Mouse (Mus musculus) right cerebral cortex, postnatal 36 days (tissue): ENCODE measurements around the gene Sox5.

Experiments used
- DNase-seq, 2 experiments: peaks; one replicate each; pipeline ENCODE4 v3.0.0; 2022; ENCODE audit warnings: low spot score in 2 of 2, mixed read lengths in 1 of 2

Sox5 gene

GRCm38 (mm10) chr6:143948553-143949308 lies 833.0 kb downstream of the Sox5 start:
- no peak for DNase-seq

- DNase-seq: no peak
These were observed 833.7 kb downstream of the Sox5 start for GRCm38 (mm10) chr6:143948071-143948470.

GRCm38 (mm10) chr6:143943126-143943525 lies 838.7 kb downstream of the Sox5 start:
- no peak for DNase-seq

GRCm38 (mm10) chr6:143941291-143941785 lies 840.4 kb downstream of the Sox5 start:
- DNase-seq: no peak

GRCm38 (mm10) chr6:143923146-143923545 lies 858.6 kb downstream of the Sox5 start:
- no peak for DNase-seq

GRCm38 (mm10) chr6:143918405-143918947 lies 863.3 kb downstream of the Sox5 start:
- DNase-seq: no peak

GRCm38 (mm10) chr6:143916152-143916735 lies 865.5 kb downstream of the Sox5 start:
- DNase-seq: no peak

GRCm38 (mm10) chr6:143915686-143916085 lies 866.1 kb downstream of the Sox5 start:
- DNase-seq: no peak

- DNase-seq: no peak
These were observed 869.5 kb downstream of the Sox5 start for GRCm38 (mm10) chr6:143912316-143912715.

- DNase-seq: no peak
These were observed 877.1 kb downstream of the Sox5 start for GRCm38 (mm10) chr6:143904693-143905031.

- no peak for DNase-seq
These were observed 877.6 kb downstream of the Sox5 start for GRCm38 (mm10) chr6:143903981-143904692.

- no peak for DNase-seq
These were observed 880.9 kb downstream of the Sox5 start for GRCm38 (mm10) chr6:143900871-143901270.

- no peak for DNase-seq
These were observed 886.7 kb downstream of the Sox5 start for GRCm38 (mm10) chr6:143895092-143895491.

- DNase-seq: no peak
These were observed 888.9 kb downstream of the Sox5 start for GRCm38 (mm10) chr6:143892869-143893268.

GRCm38 (mm10) chr6:143888556-143888955 lies 893.2 kb downstream of the Sox5 start:
- no peak for DNase-seq

GRCm38 (mm10) chr6:143878525-143878924 lies 903.3 kb downstream of the Sox5 start:
- no peak for DNase-seq

- DNase-seq: no peak
These were observed 913.0 kb downstream of the Sox5 start for GRCm38 (mm10) chr6:143868790-143869189.

- DNase-seq: no peak
These were observed 913.6 kb downstream of the Sox5 start for GRCm38 (mm10) chr6:143868155-143868685.

- no peak for DNase-seq
These were observed 914.7 kb downstream of the Sox5 start for GRCm38 (mm10) chr6:143867029-143867428.

- DNase-seq: no peak
These were observed 915.2 kb downstream of the Sox5 start for GRCm38 (mm10) chr6:143866566-143866965.

GRCm38 (mm10) chr6:143862611-143863110 lies 919.1 kb downstream of the Sox5 start:
- DNase-seq: no peak

- no peak for DNase-seq
These were observed 921.7 kb downstream of the Sox5 start for GRCm38 (mm10) chr6:143860036-143860435.
